Mouse (Mus musculus) CH12F3 (cell line): ENCODE data around the gene 1700016H13Rik.

Experiments
- in situ Hi-C: fragments of 300-500 bp; cut with MboI; formaldehyde crosslinking; loops from 2 replicates; pipeline ENCODE4 v1.14.3; 2020; ENCODE audit warnings: low sequenced_read_pairs

Gene 1700016H13Rik

DNA sequence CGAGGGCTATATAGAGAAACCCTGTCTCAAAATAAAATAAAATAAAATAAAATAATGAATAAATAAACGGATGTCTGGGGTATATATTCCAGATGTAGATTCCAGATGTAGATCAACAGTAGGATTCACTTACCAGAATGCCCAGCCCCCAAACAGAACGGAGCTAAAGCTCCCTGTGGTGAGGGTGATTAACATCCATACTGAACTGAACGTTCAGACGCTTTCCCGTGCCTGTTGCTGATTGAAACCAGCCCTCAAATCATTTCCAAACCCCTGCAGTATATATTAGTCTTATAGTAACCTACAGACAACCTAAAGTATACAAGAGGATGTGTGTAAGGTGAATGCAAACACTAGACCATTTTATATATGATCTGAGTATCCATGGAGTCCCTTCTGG is 18.7 kb upstream of the 1700016H13Rik start:
- in situ Hi-C loops, result no loop called here

GRCm38 (mm10) chr5:103673611-103674010 is 17.8 kb upstream of the 1700016H13Rik start:
- in situ Hi-C loops, result no loop called here

- in situ Hi-C loops, result no loop called here
Measured at GRCm38 (mm10) chr5:103671858-103672257, 16.0 kb upstream of the 1700016H13Rik start.

GRCm38 (mm10) chr5:103665876-103666275 is 10.1 kb upstream of the 1700016H13Rik start:
- in situ Hi-C loops, result no loop called here

GRCm38 (mm10) chr5:103664932-103665331 is 9.1 kb upstream of the 1700016H13Rik start:
- in situ Hi-C loops, result no loop called here

GRCm38 (mm10) chr5:103659571-103659970 is 3.8 kb upstream of the 1700016H13Rik start:
- in situ Hi-C loops, result loop anchor here (10.0 kb wide), 1 partner anchor 315 kb away; no protein-coding TSS in a partner anchor

DNA sequence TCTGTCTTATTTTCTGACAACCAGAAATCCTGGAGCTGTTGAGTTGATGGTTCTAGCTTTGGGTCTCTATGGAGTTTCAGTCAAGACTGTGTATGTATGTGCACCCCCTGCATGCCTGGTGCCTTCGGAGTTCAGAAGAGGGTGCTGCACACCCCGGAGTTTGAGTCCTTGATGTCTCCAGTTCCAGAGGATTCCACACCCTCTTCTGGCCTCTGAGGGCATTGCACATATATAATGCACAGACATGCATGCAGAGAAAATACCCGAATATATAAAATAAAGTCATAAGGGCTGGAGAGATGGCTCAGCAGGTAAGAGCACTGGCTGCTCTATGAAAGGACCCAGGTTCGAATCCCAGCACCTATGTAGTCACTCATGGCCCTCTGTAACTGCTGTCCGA is 3.1 kb upstream of the 1700016H13Rik start:
- in situ Hi-C loops, result loop anchor here (10.0 kb wide), 1 partner anchor 314 kb away; no protein-coding TSS in a partner anchor

DNA sequence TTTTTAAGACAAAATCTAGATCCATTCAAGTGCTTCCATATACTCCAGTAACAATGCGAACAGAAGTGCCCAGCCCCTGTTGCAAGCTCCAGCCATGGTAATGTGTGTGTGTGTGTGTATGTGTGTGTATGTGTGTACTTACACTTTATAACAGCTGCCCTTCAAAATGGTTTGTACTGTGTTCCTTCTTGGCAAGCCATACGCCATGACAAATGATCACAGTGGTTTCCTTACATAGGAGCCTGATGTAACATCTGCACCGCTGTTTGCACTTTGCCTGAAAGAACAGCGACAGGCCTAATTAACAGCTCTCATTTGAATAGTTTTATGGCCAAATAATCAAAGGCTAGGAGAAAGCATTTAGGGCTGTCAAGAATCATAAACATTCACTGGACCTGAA is 1.0 kb downstream of the 1700016H13Rik start:
- in situ Hi-C loops, result loop anchor here (10.0 kb wide), 1 partner anchor 310 kb away; no protein-coding TSS in a partner anchor

DNA sequence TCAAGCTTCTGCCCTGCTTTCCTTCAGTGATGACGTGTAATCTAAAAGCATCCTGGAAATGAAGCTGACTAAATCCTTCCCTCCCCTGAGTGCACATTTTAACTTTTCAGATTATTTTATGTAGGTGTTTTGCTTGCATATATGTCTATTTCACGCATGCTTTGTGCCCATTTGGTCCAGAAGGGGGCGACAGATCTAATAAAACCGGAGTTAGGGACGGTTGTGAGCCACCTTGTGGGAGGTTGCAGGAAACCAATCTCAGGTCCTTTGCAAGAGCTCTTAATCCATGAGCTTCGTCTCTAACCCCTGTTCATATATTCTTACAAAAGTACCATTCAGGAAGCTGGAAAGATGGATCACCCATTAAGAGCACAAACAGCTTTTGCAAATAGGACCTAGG is 1.6 kb downstream of the 1700016H13Rik start:
- in situ Hi-C loops, result loop anchor here (10.0 kb wide), 1 partner anchor 309 kb away; no protein-coding TSS in a partner anchor

DNA sequence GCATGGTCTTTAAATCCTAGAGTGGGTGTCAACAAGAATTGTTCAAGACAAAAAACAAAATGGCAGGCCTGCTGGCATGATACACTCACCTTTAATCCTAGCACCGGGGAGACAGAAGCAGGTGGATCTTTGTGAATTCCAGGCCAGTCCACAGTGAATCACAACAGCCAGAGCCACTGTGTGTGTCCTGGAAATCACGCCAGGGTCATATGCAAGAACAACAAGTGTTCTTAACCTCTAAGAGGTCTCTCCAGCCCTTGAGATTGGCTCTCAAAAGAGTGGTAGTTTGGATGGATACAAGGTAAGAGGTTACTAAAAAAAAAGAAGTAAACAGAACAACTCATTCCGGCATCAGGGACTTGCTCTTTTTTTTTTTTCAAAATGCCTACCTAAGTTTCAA is 8.5 kb downstream of the 1700016H13Rik start:
- in situ Hi-C loops, result no loop called here

GRCm38 (mm10) chr5:103644167-103644566 is 11.6 kb downstream of the 1700016H13Rik start:
- in situ Hi-C loops, result no loop called here

DNA sequence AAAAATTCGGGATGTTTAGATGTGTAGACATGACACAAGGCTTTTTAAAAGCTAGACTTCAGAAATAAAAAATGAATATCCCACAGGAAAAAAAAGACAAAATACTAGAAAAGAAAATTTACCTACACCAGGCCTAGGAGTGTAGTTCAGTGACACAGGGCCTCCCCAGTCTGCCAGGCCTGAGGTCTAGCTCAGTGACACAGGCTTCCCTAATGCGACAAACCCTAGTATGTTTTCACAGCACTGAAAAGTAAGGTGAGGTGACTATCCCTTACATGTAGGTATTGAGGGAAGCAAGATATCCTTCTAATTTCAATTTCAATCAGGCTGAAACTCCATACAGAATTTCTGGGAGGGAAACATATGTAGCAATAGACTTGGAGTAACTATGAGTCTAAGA is 18.6 kb downstream of the 1700016H13Rik start:
- in situ Hi-C loops, result no loop called here

GRCm38 (mm10) chr5:103629854-103630580 is 25.8 kb downstream of the 1700016H13Rik start:
- in situ Hi-C loops, result no loop called here

- in situ Hi-C loops, result no loop called here
Measured at GRCm38 (mm10) chr5:103629111-103629764, 26.6 kb downstream of the 1700016H13Rik start, which contains the start of gene Slc10a6. TSS of gene Slc10a6 (minus strand) at chr5:103629403.

- in situ Hi-C loops, result no loop called here
Measured at GRCm38 (mm10) chr5:103628499-103628898, 27.3 kb downstream of the 1700016H13Rik start.

GRCm38 (mm10) chr5:103624831-103625230 is 31.0 kb downstream of the 1700016H13Rik start:
- in situ Hi-C loops, result no loop called here

DNA sequence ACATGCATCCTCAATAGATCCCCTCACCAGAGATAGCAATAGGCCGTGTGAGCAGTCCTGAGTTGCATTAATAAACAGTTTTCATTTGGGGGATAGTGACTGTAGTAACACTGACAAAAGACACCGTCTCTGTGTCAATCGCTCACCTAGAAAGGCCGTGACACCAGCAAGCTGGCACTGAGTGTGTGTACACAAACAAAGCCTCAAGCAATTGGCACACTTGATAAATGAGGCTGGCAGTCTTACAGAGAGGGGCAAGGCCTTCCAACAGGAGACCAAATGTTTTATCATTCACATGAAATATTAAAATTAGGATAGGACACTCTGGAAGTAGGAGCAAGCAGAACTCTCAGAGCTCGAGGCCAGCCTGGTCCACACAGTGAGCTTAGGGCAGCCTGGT is 33.5 kb downstream of the 1700016H13Rik start:
- in situ Hi-C loops, result no loop called here

DNA sequence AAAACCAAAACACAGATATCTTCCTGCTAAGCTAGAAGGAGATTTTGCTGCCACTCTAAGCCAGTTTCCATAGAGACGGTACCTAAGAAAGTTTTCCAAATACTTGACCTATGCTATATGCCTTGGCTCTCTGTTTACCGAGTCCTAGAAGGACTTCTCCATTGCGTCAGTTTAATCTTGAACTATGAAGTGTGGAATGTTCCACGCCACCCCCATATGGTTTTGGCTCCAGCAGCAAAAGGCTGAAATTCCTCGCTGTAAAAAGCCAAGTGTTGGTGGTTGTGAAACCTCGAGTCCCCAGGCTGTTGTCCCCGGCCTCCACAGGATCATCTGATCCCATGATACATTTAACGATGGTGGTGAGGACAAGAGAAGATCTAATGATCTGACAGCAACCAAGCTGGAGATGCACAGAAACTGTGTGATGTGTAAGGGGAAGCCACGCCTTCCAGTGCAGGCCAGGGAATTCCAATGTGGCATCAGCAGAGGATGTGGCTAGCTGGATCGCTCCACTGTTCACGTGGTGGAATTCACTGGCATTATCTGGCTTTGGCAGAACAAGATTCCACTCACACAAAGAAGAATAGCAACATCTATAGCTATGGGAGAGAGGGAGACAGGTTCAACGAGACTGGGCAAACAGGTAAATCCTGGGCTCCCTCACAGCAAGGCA is 35.4 kb downstream of the 1700016H13Rik start:
- in situ Hi-C loops, result no loop called here

- in situ Hi-C loops, result no loop called here
Measured at GRCm38 (mm10) chr5:103617191-103617590, 38.6 kb downstream of the 1700016H13Rik start.

DNA sequence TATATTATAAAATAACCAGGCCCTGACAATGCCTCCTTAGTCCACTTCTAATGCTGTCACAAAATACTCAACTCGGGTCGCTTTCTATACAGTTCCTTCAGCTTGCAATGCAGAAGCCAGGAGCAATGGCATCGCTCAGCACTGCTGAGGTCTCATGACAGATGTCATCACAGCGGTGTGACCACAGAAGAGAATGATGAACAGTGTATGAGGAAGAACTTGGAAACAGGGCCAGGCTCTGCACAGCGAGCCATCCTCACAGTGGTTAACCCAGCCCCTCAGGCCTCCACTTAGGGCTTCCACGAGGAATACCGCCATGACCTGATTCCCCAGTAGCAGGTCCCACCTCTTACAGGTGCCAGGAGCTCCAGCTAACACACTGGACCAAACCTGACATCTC is 41.5 kb downstream of the 1700016H13Rik start:
- in situ Hi-C loops, result no loop called here

GRCm38 (mm10) chr5:103612316-103612715 is 43.5 kb downstream of the 1700016H13Rik start:
- in situ Hi-C loops, result no loop called here
